Mouse (Mus musculus) ovary, postnatal 36 days (tissue): ENCODE results near the gene Atp2b4.
"Not testable (repeated sequence)": the region's sequence is repeated elsewhere in the genome, so short reads cannot be mapped to it uniquely, and the experiment has no call there.

ENCODE experiments used
- DNase-seq: peaks from one replicate; pipeline ENCODE4 v3.0.0; 2022; ENCODE audit warnings: low spot score, mixed read lengths

Atp2b4 gene

GRCm38 (mm10) chr1:133693536-133694114 is 107.2 kb downstream of the Atp2b4 start:
- no peak for DNase-seq

GRCm38 (mm10) chr1:133692195-133692594 is 108.6 kb downstream of the Atp2b4 start:
- no peak for DNase-seq

- no peak for DNase-seq
These were observed 109.8 kb downstream of the Atp2b4 start for GRCm38 (mm10) chr1:133691046-133691445.

- no peak for DNase-seq
These were observed 110.9 kb downstream of the Atp2b4 start, which contains the start of gene Lax1 for GRCm38 (mm10) chr1:133689897-133690296. Gene Lax1, minus strand, starts transcription at chr1:133690108.

- DNase-seq = no peak
These were observed 112.5 kb downstream of the Atp2b4 start for GRCm38 (mm10) chr1:133688301-133688700.

GRCm38 (mm10) chr1:133685749-133686519 is 114.9 kb downstream of the Atp2b4 start:
- DNase-seq = no peak

- no peak for DNase-seq
These were observed 129.0 kb downstream of the Atp2b4 start for GRCm38 (mm10) chr1:133671801-133672200.

GRCm38 (mm10) chr1:133671266-133671665 is 129.6 kb downstream of the Atp2b4 start:
- no peak for DNase-seq

GRCm38 (mm10) chr1:133670776-133671175 is 130.1 kb downstream of the Atp2b4 start:
- no peak for DNase-seq

- DNase-seq = no peak
These were observed 130.7 kb downstream of the Atp2b4 start for GRCm38 (mm10) chr1:133670190-133670589.

GRCm38 (mm10) chr1:133668618-133669017 is 132.2 kb downstream of the Atp2b4 start:
- no peak for DNase-seq

- no peak for DNase-seq
These were observed 133.1 kb downstream of the Atp2b4 start for GRCm38 (mm10) chr1:133667721-133668120.

- DNase-seq = not testable (repeated sequence)
These were observed 135.1 kb downstream of the Atp2b4 start for GRCm38 (mm10) chr1:133665713-133666112.

- no peak for DNase-seq
These were observed 136.5 kb downstream of the Atp2b4 start for GRCm38 (mm10) chr1:133664203-133664970.

- no peak for DNase-seq
These were observed 137.4 kb downstream of the Atp2b4 start for GRCm38 (mm10) chr1:133663427-133663826.

GRCm38 (mm10) chr1:133662941-133663340 is 137.9 kb downstream of the Atp2b4 start:
- no peak for DNase-seq

- DNase-seq = peak; percentile 88
These were observed 139.5 kb downstream of the Atp2b4 start, which contains the start of gene Gm38394 for GRCm38 (mm10) chr1:133661203-133661933. Gene Gm38394, minus strand, starts transcription at chr1:133661318.

GRCm38 (mm10) chr1:133660466-133661202 is 140.2 kb downstream of the Atp2b4 start, which contains the start of gene Zbed6:
Gene Zbed6, minus strand, starts transcription at chr1:133660885.
- DNase-seq = peak; percentile 68

- no peak for DNase-seq
These were observed 142.0 kb downstream of the Atp2b4 start for GRCm38 (mm10) chr1:133658878-133659277.

GRCm38 (mm10) chr1:133656811-133657210 is 144.0 kb downstream of the Atp2b4 start:
- DNase-seq = no peak

GRCm38 (mm10) chr1:133653033-133653432 is 147.8 kb downstream of the Atp2b4 start:
- DNase-seq = no peak
